Mouse (Mus musculus) lung, postnatal 25 days (tissue): ENCODE measurements around the gene Ank3.

Experiments
- DNase-seq: peaks from one replicate; pipeline ENCODE4 v3.0.0; 2022; ENCODE audit warnings: low spot score

Ank3 gene

DNA sequence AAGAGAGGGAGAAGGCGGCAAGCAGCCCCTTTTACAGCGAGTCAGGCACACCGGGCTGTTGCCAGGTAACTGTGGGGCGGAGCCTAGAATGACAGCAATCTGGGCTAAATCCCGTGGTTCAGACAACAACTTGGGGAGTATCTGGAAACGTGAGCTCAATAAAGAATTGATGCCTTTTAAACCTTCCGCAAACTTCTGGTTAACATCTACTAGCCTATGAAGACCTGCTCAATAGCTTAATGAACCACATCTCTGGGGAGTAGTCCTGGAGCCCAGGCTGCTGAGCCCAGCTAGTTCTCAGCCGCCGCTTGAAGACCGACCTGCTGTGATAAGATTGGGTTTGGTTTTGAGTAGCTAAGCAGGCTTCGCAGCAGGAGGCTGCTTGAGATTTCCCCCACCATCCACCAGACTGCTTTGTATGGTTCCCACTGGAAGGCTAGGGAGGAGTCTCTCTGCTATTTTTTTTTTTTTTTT is 175.7 kb downstream of the Ank3 start:
- DNase-seq, result no peak

GRCm38 (mm10) chr10:69574894-69575293 is 176.3 kb downstream of the Ank3 start:
- DNase-seq, result no peak

DNA sequence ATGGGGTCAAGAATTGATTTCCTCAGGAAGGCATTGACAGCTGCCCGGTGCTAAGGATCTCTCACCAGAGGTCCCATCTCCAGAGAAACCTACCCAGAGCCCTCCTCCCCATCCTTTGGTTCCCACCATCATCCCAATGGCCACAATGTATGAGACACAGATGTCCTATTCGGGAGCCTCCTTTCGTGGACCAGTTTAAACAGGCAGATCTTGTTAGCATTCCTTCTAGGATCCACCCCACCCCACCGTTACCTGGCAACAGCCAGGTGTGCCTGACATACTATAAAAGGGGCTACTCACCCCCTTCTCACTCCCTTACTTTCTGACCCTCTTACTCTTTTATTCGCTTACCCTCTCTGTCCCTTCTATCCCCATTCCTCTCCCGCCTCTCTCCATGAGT is 176.9 kb downstream of the Ank3 start:
- no peak for DNase-seq

GRCm38 (mm10) chr10:69576264-69576663 is 177.7 kb downstream of the Ank3 start:
- no peak for DNase-seq

DNA sequence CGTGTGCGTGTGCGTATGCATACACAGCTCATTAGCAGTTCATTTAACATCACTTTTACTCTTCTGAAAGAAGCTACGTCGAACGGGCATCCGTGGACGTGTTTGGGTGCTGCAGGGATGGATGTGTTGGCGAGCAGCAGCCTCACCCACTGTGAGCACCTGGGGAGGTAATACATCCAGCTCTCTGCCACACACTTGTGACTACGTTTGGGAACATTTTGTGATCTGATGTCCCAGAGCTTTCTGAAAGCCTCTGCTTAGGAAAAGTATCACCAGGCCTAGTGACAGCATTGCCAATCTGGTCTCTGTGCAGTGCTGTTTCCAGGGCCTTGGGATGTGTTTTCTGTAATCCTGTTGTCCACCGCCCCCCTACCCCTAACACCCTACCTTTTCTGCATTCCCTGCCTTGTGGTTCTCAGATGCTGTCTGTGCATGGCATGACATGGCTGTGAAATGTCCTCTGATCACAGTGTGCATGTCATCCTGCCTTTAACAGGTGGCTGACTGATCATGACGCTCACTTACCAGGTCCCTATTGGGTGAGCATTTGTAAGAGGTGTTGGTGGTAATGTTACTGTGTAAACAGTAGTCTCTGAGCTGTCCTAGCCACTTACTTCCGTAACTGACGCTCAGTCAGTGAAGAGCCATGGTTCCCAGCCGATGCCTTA is 178.6 kb downstream of the Ank3 start:
- no peak for DNase-seq

DNA sequence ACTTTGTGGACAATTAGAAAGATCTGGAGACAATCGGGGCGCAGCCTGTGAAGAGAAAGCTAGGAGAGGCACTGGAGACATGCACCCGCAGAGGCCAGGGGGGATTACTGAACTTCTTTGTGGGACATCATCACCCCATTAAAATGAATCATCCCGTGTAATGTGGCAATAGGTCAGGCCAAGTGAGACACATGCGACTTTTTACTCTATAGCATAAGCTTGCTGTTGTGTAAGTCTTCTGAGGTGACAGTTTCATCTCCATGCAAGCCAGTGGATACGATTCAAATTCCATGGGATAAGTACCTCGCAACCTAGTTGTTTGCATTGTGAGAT is 179.1 kb downstream of the Ank3 start:
- DNase-seq, result no peak

DNA sequence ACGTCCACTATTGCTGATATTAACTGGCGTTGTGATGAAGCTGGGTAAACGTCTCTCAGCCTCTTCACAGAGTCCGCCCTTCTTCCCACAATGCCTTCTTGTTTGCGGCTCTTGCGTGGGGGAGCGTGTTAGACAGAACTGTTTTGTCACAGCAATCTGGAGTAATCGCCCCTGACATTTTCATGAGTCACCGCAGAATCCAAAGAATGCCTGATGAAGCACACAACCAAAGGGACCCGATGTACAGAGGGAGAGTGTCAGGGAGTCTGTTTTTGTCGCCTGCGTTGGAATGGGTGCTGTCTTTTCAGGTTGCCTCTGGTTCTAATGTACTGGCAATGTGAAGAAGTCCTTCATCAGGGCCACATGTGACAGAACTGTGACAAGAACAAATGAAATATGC is 181.0 kb downstream of the Ank3 start:
- DNase-seq, result no peak

- DNase-seq, result no peak
These were observed 183.0 kb downstream of the Ank3 start for GRCm38 (mm10) chr10:69581525-69581924.

DNA sequence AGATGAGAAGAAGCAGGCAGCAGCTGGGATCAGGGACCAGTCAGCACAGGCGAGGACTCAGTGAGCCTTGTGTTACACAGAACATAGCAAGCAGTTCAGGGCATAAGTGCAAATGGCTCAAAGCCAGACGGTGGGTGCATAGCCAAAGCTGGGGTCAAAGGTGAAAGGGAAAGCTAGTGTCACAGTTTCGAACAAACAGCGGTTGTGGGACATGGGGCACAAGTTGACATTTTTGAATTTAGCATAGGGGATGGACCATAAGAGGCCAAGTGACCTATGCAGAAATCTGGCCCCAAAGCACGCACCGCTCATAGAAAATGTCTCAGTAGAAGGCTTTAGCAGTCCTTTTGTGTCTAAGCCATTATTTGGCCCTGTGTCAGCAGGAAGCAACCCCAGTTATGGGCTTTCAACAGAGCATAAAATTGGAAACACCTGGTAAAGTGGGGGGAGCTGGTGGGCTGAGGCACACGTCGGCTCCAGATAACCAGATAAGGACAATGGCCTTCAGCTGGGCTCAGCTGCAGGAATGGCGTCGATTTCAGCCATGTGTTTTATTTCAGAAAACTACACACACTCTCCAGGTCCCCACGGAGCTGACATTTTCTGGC is 185.4 kb downstream of the Ank3 start:
- DNase-seq, result no peak

- no peak for DNase-seq
These were observed 186.0 kb downstream of the Ank3 start for GRCm38 (mm10) chr10:69584566-69584965.

DNA sequence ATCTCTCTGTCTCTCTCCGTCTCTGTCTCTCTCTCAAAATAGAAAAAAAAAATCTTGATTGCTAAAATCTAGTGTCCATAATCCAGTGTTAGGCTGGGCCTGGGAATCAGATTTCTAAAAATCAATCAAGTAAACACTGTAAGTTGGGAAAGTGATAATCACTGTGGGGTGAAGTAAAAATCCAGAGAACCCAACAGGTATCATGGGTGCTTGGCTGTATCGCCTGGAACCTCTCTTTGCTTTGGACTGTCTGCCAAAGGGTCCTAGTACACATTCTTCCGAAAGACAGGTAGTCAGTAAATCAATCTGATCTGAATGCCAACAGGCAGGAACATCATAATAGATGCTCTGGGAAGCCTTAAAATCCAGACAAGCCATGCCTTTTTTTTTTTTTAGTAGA is 186.7 kb downstream of the Ank3 start:
- DNase-seq, result no peak

DNA sequence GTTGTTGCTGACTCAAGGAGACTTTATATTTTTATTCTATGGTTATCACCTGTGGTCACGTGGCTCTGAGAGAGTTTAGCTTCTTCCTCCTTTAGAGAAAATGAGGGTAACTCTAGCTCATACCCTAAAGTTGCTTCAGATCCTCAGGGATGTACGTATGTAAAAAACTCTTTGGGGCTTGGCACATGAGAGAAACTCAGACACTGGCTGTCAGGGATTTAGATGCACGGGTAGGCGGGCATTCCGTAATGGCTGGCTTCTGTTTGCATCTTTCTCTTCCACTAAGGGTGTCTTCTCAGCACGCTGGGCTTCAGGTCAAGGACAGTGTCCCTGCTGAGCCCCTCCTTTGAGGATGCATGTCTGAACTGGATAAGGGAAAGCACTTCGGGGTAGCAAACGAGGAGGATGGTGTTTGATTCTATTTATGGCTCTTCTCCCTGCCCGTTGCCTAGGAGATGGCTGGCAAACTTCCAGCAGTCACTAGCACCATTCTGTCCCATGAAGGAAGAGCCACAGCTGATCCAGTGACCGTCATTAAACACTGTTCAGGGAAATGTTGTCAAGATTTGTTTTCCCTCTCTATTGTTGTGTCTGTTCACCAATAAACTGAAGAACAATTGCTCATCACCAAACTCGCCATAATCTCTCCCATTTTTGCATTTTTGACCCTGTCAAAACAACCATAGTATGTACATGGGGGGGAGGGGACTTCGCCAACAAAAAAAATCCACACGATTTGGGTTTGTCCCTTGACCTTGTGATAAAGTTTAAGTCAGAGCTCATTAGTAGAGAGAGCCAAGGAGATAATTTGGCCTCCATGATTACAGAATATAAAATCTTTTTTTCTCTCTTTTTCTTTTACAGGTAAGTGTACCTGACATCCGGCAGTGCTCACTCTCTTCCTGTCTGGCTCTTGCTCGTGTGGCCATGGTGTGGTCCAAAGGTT is 195.9 kb downstream of the Ank3 start:
- DNase-seq, result peak; percentile 23

- DNase-seq, result peak; percentile 31
These were observed 196.9 kb downstream of the Ank3 start for GRCm38 (mm10) chr10:69595487-69595886.

GRCm38 (mm10) chr10:69601471-69601870 is 202.9 kb downstream of the Ank3 start:
- DNase-seq, result no peak

DNA sequence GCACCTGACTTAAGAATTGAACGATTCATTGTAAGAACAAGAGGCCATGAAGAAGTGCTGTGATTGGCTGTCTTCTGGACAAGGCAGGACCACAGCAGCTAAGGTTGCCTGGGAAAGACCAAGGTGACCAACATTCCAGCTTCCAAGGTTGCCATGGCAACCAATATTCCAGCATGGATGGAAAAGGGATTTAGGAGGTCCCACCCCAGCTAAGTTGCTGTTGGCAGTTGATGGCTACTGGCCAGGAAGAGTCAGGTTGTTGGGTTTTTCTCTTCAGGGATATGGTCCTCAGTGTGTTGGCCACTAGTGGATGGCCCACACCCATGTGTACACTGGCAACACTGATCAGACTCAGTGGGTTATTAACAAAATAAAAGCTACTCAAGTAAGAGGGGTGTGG is 204.1 kb downstream of the Ank3 start:
- no peak for DNase-seq

GRCm38 (mm10) chr10:69604609-69605008 is 206.0 kb downstream of the Ank3 start:
- no peak for DNase-seq

DNA sequence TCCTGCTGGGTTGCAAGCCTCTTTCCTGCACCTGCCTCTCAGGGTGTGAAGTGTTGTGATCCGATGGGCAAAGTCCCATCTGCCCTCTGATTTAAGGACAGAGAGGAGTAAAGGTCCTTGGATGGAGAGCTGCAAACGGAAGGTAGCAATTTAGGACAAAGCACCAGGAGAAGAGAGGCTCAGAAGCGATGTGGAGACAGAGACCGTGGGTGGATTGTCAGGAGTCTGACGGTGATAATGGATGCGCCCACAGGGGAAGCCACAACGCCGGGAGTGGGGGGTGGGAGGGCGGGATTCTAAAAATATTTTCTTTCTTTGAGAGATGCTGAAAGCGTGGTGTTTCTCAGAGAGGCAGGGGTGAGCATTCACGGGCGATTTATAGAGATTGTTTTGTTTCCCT is 206.6 kb downstream of the Ank3 start:
- no peak for DNase-seq

DNA sequence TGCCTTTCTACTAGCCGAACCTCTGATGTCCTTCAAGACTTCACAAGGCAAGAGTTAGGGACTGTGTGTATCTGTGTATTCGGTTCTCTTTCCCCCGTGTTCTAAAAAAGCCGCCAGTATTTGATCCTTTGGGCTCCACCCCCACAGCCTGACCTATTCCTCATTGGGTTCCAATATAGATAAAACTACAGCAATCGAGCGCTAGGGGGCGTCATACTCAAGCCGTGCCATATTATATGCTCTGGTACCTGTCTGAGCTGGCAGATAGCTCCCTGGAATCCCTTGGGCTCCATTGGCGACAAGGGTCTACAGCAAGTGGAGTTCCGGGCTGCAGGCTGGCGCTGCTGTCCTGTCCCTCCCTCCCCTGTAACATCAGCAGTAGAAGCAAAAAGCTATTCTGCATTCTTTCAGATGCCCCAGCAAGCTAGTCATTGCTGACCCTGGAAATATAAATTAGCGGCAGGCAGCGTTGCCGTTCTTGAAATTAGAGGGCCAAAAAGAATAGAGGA is 209.1 kb downstream of the Ank3 start:
- no peak for DNase-seq

GRCm38 (mm10) chr10:69611314-69611713 is 212.7 kb downstream of the Ank3 start:
- DNase-seq, result no peak

- peak; percentile 72 for DNase-seq
These were observed 213.3 kb downstream of the Ank3 start for GRCm38 (mm10) chr10:69611839-69612340.

DNA sequence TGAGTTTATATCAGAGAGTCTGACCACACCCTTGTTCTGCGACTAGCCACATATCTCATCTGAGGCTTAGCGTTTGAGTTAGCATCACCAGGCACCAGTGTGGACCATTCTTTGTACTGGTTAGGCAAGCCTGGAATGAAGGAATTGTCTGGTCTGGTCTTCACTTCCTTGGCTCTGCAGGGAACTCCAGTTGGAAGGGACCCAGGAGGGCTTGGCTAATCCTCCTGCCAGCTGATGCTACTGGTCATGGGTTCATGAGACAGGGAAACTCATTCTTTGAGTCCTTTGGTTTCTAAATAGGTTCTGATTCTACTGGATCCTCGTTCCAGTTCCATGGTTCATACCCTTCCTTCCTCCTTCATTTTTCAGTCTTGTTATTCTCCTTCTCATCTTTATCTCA is 218.4 kb downstream of the Ank3 start:
- no peak for DNase-seq

DNA sequence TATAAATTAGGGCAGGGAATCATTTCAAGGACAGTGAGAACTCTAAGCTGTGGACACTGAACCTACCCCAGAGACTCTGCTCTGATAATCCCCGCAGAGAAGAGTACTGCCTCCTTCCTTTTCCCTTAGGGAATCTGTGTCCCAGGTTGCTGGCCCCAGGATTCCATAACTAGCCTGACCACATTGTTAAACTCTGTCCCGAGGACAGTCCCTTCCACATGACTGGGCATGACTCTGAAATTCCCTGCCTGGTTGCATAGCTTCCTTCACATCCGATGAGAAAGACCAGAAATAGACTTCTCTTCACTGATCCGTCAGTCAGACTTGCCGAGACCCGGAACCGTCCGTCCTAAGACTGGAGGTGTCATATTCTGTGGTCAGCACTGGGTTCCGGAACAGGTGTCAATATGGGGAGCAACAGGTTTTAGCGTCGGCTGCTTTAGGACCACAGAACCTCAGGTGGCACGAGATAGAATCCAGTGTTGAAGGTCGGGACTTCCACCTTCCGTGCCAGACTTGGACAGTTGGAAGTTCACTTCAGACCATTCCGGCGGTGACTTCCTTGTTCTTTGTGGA is 219.1 kb downstream of the Ank3 start:
- DNase-seq, result no peak
